Mouse (Mus musculus): Measurements from ENCODE around the gene H2afj.

Gene H2afj

DNA sequence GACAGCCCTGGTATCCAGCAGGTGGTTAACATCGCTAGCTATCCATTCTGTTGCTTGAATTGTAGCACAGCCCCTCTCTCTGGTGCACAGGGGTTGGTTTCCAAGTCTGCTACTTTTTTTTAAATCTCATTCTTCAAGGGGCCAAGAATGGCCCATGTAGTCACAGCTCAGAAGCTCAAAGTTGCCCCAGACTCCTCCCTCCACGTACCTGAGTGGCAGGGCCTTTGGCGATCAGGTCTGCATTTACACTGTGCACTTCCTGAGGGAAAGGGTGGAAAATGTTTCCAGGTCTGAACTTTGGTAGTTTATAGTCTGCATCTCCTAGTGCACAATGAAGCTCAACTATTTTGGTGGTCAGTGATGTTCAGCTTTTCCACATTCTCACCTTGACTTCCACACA lies 39.2 kb downstream of the H2afj start:
- DNase-seq (ENCODE audit: low spot score in 2 of 2), result no peak

DNA sequence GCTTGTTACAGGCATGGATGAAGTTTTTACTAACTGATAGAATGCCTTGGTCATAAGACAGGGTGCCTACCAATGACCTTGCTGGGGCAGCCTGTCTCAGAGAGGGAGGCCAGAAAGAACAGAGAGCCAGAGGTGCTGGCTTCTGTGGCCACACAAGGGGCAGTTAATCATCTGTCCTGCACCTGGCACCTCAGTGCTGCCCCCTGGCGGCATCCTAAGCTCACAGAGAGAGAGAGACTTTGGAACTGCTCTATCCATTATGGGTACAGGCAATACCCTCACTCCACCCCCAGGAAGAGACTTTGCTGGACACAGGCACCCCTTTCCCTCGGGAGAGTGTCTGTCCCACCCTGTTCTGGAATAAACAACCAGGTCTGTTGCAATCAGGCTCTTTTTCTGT lies 39.7 kb downstream of the H2afj start:
- DNase-seq (ENCODE audit: low spot score in 2 of 2), result no peak

DNA sequence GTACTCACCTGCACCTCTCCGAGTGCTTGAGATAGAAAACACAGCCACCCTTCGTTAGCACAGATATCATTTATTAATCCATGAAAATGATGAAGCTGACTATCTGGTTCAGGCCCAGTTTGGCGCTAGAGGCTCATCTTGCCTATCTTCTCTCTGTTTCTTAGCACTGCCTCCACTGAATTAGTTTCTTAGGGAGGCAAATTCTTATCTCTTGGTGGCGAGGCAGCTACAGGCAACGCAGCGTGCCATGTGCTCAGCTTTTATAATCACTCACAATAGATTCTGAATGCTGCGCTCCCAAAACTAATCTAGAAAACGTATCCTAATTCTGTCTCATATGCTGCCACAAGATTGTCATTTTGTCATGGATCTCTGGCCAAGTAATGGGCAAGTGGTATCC lies 40.4 kb downstream of the H2afj start:
- no peak for DNase-seq (ENCODE audit: low spot score in 2 of 2)

DNA sequence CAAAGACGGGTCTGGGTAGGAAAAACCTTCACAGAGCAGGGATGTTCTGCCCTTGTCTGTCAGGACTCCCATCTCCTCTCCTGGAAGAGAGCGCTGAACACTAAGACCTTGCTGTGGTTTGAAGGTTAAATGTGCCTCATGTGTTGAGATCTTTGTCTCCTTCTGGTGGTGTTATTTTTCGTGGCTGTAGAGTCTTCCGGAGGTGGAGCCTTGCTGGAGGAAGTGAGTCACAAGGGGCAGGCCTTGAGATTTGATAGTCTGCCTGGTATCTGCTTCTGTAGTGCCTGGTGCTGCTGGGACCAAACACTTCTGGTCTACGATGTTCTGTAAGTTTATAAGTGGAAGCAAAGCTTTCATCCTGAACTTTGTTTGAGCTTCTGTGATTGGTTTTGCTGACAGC lies 40.9 kb downstream of the H2afj start:
- no peak for DNase-seq (ENCODE audit: low spot score in 2 of 2)

DNA sequence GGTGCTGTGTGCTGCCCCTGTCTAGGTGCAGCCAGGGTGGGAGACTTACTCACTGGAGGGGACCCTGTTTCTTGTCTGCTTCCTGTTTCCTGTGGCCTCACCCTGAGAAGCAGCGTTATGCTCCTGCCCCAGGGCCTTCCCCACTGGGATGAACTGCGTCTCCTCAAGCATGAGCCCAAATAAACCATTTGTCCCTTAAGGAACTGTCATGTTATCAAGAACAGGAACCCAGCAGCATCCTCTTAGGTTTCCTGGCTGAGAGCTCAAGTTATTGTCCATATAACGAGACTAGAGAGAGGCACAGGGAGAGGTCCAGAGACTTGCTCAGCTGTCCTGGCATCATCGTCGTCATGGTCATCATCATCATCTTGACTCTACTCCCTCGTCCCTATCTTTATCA lies 42.2 kb downstream of the H2afj start:
- no peak for DNase-seq (ENCODE audit: low spot score in 2 of 2)

DNA sequence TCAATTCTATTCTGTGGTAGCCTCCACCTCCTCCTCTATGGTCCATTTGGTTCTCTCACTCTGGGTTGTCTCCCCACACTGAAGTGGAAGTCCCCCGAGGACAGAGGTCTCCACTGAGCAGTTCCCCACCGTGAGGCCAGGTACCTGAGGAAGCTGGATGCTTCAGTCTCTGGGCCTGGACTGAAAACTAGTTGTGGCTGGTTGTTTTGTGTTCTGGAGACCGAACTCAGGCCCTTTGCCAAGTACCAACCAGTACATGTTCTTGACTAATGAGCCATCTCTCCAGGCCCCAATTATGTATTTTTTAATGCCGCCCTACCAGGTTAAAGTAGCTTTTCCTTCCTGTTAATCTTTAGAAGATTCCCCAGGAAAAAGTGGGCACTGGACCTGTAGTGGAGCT lies 44.3 kb downstream of the H2afj start:
- DNase-seq (ENCODE audit: low spot score in 2 of 2), result no peak

DNA sequence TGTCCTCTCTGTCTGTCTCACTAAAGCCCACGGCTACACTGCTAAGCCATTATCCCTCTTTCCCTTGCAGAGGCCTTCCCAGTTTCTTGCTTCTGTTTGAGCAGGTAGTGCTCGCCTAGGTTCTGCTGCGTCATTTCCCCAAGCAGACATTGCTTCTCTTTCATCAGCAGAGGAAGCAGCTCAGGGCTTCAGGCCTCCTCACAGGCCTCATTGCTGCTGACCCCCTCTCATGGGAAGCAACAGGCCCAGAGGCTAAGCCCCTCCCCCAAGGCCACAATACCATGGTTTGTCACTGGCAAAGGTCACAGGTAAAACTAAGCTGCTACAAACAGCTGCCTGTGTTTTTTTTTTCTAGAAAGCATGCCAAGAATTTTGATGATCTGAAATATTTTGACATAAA lies 44.7 kb downstream of the H2afj start:
- DNase-seq (ENCODE audit: low spot score in 2 of 2), result no peak

DNA sequence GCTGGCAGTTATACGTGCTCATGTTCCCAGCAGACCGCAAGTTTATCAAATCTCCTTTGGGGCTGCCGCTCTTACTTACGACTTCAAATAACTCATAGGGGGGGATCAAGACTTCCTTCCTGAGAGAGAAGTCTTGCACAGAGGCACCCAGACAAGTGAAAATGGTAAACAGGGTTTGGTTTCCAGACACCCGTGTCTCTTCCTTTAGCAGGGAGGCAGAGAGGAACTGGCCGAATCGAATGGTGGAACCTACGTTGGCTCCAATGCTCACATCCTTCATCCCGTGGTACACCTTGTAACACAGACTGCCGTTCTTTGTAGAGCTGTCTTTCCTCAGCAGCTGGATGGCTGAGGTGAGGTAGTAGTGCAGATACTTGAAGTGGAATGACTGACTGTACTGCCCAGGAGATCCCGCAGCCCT lies 46.3 kb downstream of the H2afj start:
- DNase-seq (ENCODE audit: low spot score in 2 of 2), result no peak

DNA sequence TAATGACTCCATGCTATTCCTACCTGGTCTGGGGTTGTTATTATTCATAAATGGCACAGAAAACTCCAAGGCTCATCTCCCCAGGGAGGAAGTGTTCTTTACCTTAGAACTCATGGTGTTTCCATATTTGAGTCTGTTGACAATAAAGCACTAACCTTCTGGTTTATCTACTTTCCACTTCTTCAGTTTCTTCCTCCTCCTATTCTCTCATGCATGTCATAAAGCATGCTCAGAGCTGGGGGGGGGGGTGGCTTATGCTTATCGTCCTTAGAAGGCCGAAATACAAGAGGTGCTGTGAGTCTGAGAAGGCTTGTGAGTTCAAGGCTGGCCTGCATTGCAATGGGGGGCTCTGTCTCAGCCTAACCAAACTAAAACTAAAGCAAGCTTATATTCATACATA lies 47.1 kb downstream of the H2afj start:
- DNase-seq (ENCODE audit: low spot score in 2 of 2), result no peak

DNA sequence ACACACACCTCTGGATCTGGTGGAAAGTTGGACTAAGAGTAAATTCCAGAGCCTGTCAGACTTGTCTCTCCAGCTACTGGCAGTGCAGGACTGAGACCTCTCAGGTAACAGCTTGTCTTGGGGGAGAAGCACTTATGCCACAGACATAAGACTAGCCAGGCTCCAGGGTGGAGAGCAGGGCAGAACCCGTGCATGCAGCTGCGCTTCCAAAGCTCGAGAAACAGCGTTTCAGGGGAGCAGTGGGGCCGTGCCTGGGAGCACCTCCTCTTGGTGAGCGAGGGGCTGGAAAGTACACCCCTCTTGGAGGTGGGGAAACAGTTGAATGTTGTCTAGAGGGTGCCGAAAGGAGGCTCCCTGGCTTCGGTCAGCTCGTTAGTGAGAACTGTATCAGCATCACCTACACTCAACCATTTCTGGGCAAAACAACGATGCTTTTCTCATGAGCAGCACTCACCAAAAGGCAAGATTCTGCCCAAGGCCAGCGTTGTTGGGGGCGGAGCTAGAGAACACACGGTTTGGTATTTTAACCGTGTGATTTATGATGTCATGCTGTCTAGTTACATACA lies 48.1 kb downstream of the H2afj start:
- DNase-seq (ENCODE audit: low spot score in 2 of 2), result peak in 1 of 2 experiments; percentile 49

DNA sequence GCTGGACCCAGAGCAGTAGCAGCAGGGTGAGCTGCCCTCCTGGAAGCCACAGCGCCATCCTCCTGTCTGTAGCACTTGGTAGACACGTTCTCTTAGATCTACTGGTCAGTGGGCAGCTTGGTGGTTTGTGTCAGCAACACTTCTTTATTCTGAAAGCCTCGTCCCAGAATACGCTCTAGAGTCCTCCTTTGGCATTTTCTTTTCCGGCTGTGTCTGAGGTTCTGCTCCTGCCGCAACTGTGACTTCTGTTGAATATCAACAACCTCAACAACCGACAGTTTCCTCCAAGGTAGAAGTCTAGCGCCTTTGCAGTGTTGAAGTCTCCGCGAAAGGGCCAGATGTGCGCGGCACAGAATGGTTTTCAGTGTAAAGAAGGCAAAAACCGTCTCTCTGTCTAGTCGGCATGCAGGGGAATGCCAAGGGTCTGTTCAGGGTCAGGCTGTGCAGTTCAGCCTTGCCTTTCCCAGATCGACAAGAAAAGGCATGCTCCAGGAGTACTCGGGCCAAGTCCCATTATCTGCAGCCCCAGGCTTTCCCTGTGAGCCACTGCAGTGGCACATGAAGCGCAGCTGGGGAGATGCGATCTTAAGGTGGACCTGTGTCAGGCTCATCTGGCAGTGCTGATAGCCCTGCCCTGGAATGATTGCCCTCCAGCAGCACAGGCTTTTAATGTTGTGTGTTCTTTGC lies 49.3 kb downstream of the H2afj start, which contains the start of gene Art4:
Gene Art4 (minus strand): TSS at position 548 of the 687 bp plus-strand sequence.
- DNase-seq (ENCODE audit: low spot score in 2 of 2), result peak; percentile 49 to 52

DNA sequence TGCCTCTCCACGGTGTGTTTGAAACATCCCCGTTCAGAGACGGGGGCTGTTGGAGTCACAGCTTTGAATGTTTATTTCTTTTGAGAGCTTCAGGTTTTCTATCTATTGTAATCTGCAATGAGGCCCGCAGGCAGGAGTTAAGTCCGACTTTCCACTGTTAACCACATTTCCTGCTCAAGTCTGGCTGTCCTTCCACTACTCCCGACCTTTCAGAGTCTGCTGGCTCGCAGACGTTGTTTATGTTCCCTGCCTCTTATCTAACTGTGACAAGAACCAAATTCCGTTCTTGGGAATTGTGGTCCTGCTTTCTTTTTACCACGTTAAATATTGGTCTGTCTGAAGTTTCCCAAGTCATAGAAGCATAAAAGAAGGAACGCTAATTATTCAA lies 49.8 kb downstream of the H2afj start:
- DNase-seq (ENCODE audit: low spot score in 2 of 2), result peak; percentile 70 to 81

DNA sequence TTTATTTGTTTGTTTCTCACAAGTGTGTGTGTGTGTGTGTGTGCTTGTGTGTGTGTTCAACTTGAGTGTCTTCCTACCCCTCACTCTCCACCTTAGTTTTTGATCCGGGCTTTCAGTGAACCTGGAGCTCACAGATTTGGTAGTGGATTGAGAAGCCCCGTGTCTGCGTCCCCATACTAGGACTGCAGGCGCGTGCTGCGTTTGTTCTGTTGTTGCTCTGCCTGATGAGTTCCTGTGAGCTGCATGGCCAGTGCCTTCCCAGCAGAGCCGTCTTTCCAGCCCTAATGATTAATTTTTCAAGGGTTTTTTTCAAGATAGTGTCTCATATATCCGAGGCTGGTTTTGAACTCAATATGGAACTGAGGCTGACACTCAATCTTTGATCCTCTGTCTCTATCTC lies 50.4 kb downstream of the H2afj start:
- DNase-seq (ENCODE audit: low spot score in 2 of 2), result no peak

All from heart, adult 9 months (tissue).